Mouse (Mus musculus) fat pad, adult 2 months (tissue): ENCODE results near the gene Ptprt.
"Not testable (repeated sequence)": the region's sequence is repeated elsewhere in the genome, so short reads cannot be mapped to it uniquely, and the experiment has no call there.

Experiments
- DNase-seq: peaks from one replicate; pipeline ENCODE4 v3.0.0-alpha.2; 2011; ENCODE audit warnings: low read depth, low spot score; ENCODE audit errors: extremely low read depth

The Ptprt gene

DNA sequence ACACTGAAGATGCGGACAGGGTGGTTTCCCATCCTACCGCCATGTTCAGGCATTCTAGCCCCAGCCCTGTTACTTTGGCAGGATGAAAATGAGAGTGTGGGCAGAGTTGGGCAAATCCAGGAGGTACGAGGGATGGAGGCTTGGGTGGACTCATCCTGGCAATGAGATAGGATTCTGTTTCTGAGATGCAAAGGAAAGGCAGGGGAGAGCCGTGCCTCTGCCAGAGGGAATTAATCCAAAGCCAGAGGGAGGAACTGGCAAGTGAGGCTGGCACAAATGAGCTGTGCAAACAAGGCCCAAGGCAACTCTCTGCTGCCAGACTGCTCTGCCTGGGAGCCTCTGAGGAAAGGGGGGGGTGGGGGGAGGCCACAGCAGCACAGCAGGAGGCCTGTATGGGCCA is 441.4 kb downstream of the Ptprt start:
- DNase-seq: no peak

GRCm38 (mm10) chr2:162217896-162218295 is 443.1 kb downstream of the Ptprt start:
- no peak for DNase-seq

DNA sequence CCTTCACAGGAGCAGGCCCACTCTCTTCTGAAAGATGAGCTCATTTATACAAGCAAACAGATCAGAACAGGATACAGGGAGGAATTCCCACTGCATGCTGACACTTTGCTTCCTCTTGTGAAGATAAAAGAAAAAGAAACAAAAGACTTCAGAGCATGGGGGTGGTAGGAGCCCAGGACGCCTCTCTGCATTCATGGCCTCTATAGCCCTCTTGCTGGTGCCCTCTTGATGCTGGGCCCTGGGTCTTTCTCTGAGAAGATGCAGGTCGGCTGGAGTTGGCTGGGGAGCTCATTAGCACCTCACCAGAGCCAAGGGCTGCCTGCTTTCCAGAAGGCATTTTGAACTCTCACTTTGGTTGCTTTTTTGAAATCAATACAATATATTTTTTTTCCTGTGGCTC is 448.6 kb downstream of the Ptprt start:
- no peak for DNase-seq

- no peak for DNase-seq
Observed at GRCm38 (mm10) chr2:162210564-162210963, 450.4 kb downstream of the Ptprt start.

GRCm38 (mm10) chr2:162197316-162197715 is 463.6 kb downstream of the Ptprt start:
- DNase-seq: no peak

- no peak for DNase-seq
Observed at GRCm38 (mm10) chr2:162182621-162183475, 478.1 kb downstream of the Ptprt start.

DNA sequence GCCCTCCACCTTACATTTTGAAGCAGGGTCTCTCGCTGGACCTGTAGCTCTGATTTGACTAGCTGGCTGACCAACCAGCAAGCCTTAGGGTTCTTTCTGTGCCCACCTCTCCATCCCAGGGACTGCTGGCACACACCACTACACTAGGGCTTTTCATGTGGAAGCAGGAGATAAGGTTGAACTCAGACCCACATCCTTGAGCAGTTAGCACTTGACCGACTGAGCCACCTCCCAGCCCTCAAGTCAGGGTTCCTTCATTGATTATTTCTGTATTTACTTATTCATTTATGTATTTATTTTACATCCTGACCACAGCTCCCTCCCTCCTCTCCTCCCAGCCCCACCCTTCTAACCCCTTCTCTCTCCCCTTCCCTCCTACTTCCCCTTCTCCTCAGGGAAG is 479.1 kb downstream of the Ptprt start:
- no peak for DNase-seq

DNA sequence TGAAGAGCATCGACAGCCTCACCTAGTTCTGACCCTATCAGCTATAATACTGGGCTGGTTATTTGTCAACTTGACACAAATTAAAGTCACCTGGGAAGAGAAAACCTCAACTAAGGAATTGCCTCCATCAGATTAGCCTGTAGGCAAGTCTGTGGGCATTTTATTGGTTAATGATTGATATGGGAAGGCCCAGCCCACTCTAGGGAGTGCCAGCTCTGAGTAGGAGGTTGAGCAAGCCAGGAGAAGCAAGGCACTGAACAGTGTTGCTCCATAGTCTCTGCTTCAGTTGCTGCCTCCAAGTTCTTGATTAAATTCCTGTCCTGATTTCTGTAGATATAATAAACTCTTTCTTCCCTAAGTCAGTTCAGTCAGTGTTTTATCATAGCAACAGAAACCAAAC is 488.4 kb downstream of the Ptprt start:
- no peak for DNase-seq

- no peak for DNase-seq
Observed at GRCm38 (mm10) chr2:162141845-162142411, 519.0 kb downstream of the Ptprt start.

DNA sequence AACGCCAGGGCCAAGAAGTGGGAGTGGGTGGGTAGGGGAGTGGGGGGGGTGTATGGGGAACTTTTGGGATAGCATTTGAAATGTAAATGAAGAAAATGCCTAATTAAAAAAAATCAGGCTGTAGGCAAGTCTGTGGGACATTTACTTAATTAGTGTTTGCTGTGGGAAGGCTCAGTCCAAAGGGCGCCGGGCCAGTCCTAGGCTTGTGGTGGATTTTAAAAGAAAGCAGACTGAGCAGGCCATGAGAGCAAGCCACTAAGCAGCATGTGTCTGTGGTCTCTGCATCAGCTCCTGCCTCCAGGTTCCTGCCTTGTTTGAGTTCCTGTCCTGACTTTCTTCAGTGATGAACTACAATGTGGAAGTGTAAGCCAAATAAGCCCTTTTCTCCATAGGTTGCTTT is 524.8 kb downstream of the Ptprt start:
- DNase-seq: not testable (repeated sequence)

DNA sequence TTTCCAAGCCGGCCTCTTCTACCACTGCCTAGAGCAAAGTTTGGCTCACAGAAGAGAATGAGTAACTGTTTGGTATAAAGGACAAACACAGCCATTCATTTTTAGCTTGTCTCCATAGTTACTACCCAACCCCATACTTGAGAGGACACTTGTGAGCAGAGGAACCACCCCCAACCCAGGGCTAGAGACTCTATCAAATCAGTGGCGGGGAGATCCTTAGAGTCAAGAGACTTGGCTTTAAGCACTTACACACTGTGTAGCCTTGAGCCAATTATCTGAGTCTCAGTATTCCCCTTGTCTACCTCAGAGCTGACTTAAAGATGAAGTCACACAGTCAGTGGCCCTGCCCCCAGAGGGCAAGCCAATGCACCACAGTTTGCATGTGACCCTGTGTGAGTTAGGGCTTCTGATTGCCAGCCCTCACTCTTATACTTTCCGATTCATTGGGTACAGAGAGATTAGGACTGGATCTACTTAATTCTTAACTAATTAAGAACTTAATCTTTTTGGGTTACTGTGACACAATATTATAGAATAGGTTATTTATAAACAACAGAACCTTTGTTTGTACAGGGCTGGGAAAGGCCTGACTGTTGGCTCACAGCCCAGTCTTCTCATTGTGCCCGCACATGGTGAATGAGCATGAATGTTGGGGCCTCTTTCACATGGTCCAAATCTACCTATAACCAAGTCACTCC is 529.2 kb downstream of the Ptprt start:
- no peak for DNase-seq

GRCm38 (mm10) chr2:162129896-162130295 is 531.1 kb downstream of the Ptprt start:
- no peak for DNase-seq

DNA sequence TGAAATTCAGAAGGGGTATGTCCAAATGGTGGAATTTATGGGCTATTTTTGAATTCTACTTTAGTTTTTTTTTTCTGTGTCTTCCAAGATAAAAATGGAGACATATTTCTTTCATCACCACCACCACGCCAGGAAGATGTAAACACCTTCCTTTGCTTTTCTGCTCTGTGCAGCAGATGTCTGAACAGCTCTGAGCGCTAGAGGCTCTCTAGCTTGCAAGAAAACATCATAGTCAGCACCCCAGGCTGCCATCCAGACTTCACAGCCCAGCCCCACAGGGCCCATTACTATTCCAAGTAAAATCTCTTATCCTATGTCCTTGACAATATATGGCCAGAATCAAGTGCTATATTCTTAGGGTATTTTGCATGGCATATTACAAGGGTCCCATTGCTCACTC is 542.9 kb downstream of the Ptprt start:
- DNase-seq: no peak

- no peak for DNase-seq
Observed at GRCm38 (mm10) chr2:162082391-162082790, 578.6 kb downstream of the Ptprt start.

DNA sequence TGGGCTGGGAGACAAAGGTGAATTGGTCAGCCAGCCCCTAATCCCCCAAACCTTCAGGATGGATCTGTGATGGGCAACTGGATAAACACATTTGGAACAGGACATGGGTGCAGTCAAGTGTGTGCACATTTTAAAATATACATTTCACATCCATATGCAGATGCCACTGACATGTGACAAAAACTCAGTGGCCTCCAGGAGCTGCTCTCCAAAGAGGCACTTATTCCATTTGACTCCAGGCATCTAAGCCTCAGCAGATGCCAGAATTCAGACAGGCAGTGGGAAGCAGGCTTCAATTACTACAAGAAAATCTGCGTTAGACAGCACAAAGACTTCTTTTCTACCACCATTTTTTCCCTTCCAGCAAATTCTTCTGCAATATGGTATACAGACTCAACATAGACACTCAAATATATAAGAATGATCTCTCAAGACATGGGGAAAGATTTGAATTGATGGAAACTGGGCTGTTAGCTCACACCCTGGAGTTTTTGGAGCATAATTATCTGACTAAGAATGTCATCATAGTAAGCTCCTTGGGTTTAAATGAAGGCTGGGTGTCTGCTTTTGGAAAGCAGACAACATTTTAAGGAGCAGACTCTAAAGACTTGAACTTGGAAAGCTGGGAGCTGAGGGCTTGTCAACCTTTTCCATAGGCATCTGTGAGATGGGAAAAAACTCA is 580.1 kb downstream of the Ptprt start:
- DNase-seq: no peak

DNA sequence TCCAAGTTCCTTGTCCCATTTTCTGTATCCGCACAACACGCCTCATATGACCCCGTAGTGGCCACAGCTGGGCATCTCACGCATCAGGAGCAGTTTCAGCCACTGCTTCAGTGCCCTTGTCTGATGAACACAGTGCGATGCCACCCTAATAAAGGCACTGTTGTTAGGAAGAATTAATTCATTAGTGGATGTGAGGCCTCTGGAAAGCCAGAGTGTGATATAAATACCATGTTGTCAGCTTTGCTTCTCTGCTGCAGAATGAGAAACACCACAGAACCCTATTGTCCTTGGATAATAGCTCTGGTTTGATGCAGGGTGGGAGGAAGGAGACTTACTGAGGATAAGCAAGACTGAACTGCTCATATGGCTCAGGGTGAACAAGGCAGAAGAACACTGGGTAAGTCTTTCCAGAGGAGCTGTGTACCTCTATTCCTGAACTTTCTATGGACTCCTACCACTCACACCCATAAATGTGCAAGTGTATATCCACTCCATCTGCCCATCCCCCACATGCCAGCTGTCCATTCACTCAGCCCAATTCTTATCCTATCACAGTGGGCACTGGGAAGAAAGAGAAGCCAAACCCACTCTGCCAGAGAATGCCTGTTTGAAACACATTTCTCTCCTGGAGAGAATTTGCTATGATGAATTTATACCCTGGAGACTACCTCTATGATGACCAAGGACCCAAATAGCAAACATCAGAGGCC is 582.2 kb downstream of the Ptprt start:
- DNase-seq: no peak

DNA sequence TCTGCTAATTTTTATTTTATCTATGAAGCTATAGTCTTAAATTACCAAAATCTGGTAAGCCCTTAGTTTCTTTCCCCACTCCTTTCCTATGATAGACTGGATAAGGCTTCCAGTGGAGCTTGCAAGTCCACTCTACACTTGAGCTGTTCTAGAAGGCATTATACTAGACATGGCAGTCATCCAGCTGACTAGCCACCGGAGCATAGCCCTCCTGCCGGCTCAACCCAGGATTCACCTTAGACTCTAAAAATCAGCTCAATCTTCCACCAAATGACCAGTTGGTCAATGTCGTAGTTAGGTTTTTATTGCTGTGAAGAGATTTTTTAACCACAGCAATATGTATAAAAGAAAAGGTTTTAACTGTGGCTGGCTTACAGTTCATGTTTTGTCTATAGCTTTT is 608.1 kb downstream of the Ptprt start:
- DNase-seq: no peak

DNA sequence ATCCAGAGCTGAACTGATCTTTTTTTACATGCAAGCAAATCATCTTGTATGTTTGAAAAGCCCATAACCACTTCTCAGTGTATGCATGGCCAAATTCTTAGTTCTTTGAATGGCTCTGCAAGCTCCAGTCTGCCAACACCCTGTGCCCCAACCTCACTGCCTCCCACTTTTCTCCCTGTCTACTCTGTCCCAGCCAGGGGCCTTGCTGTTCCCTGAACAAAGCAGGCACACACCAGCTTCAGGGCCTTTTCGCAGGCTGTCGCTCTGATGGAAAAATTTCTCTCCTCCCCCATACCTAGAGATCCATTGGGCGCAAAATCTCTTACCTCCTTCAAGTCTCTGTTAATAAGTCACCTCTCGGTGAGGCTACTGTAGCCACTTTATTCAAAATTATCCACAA is 610.7 kb downstream of the Ptprt start:
- DNase-seq: no peak

GRCm38 (mm10) chr2:162035615-162036014 is 625.3 kb downstream of the Ptprt start:
- DNase-seq: no peak

- no peak for DNase-seq
Observed at GRCm38 (mm10) chr2:162031636-162032035, 629.3 kb downstream of the Ptprt start.

DNA sequence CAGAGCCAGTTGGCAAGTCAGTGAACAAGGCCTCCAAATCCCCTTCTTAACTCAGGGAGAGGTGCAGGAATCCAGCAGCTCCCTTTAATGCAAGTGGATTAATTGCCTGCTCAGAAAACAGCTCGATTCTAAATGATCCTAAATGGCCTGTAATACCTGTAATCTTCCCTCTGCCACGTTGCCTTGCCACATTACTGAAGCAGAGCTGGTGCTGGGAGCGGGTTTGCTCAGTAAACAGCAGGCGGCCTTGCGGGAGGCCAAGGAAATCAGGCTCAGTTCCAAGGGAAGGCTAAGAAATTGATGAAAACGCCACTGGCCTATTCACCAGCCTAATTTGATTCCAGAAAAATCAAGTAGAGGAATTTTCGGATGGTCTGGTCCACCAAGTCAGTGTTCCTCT is 659.9 kb downstream of the Ptprt start:
- DNase-seq: no peak
